Mouse (Mus musculus) ES-E14 (cell line): ENCODE measurements around the gene Vav3.

Experiments
- CHD2 ChIP-seq: IDR thresholded peaks from 2 replicates; pipeline ENCODE4 v1.6.1; 2014; ENCODE audit warnings: mild to moderate bottlenecking, low read depth, low read length, inconsistent platforms
- MAFK ChIP-seq: IDR thresholded peaks from 2 replicates; pipeline ENCODE4 v1.6.1; 2014; ENCODE audit warnings: mild to moderate bottlenecking, low read depth, low read length, inconsistent platforms; ENCODE audit not compliant: insufficient read depth

DNA sequence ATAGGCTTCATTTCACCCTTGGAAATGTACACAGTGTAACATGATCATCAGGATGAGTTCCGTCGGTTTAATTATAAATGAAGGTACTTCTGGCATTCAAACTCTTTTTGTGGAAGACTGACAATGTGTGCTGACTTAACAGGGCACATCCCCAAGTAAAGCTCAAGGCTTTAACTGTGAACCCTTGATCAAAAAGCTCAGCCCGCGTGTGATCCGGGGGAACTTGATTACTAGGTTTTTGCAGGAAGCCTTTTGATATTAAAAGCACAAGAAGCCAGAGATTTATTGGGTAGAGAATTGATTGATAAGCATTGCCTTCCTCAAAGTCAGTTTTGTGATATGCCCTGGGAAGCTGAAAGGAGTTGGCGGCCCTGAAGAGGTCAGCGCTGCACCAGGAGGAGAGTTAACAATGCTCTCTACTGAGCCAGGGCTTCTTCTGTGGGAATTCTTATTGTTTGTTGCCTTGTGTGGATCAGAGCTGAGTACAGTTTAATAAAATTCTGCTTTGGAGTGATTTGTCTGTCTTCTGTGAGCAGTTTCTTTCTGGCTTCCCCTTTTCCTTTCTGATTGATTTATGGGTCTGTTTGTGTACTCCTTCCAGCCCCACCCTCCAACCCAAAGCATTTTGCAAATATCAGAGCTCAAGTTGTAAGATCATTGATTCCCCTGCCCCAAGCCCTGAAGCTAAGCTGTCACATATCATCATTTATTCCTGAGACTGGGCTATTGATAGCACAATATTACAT is 204.2 kb downstream of the Vav3 start:
- TF ChIP-seq CHD2 (no peak), MAFK (no peak)
